Mouse (Mus musculus) midbrain, postnatal 0 days (tissue): ENCODE results near the gene Gtf2f2. TPM values are rescaled to one million over a fixed set of nuclear protein-coding genes. Genes with fewer than 3 reads are reported as not detected.

Experiments
- ATAC-seq: fragments of 200-750 bp; cut with Nextera tagmentation; 2 replicates; pipeline ENCODE4 v1.8.0; 2017; ENCODE audit warnings: moderate number of reproducible peaks, mild to moderate bottlenecking, moderate TSS enrichment, moderate library complexity; ENCODE audit not compliant: low FRiP score
- DNase-seq: peaks from one replicate; pipeline ENCODE4 v3.0.0-alpha.2; 2015; ENCODE audit warnings: low spot score
- H3K27ac ChIP-seq: fragments of 300-500 bp; sonication (generic); 2 replicates; pipeline ENCODE4 v1.5.1; 2014; ENCODE audit warnings: low read depth, mild to moderate bottlenecking, low read length, mixed read lengths
- H3K27me3 ChIP-seq: fragments of 300-500 bp; sonication (generic); 2 replicates; pipeline ENCODE4 v1.6.1; 2014; ENCODE audit warnings: low read length, control low read depth, mixed read lengths; ENCODE audit not compliant: insufficient read depth
- H3K36me3 ChIP-seq: fragments of 300-500 bp; sonication (generic); 2 replicates; pipeline ENCODE4 v1.6.1; 2014; ENCODE audit warnings: low read length, control low read depth, mixed read lengths; ENCODE audit not compliant: insufficient read depth
- H3K4me1 ChIP-seq: fragments of 300-500 bp; sonication (generic); 2 replicates; pipeline ENCODE4 v1.6.1; 2014; ENCODE audit warnings: mild to moderate bottlenecking, control low read depth, antibody characterized with exemption, low read length, mixed read lengths; ENCODE audit not compliant: insufficient read depth
- H3K4me2 ChIP-seq: fragments of 300-500 bp; sonication (generic); 2 replicates; pipeline ENCODE4 v1.6.1; 2014; ENCODE audit warnings: low read depth, mild to moderate bottlenecking, low read length, mixed read lengths; ENCODE audit not compliant: poor library complexity, severe bottlenecking
- H3K4me3 ChIP-seq: fragments of 300-500 bp; sonication (generic); 2 replicates; pipeline ENCODE4 v1.5.1; 2014; ENCODE audit warnings: low read depth, mild to moderate bottlenecking, low read length, moderate library complexity
- H3K9ac ChIP-seq: fragments of 300-500 bp; sonication (generic); replicated peaks from 2 replicates; pipeline ENCODE4 v1.6.1; 2014; ENCODE audit warnings: mild to moderate bottlenecking, low read length, moderate library complexity, mixed read lengths; ENCODE audit not compliant: poor library complexity, severe bottlenecking
- H3K9me3 ChIP-seq: fragments of 300-500 bp; sonication (generic); 2 replicates; pipeline ENCODE4 v1.6.1; 2016; ENCODE audit warnings: low read length, control low read depth
- CTCF ChIP-seq: IDR thresholded peaks from 2 replicates; pipeline ENCODE4 v1.5.1; 2016; ENCODE audit warnings: antibody characterized with exemption, mild to moderate bottlenecking
- WGBS: fragments of 180-500 bp; shearing (Covaris S2); extraction: QIAGEN DNeasy Blood & Tissue Kit; methylation state at CpG from one replicate; pipeline ENCODE4 v1.1.7; 2014; 5-methylcytosine and 5-hydroxymethylcytosine counted together
- polyA plus RNA-seq: library from polyadenylated mRNA; unstranded; fragments of >200 nt; fragmentation: Nextera tagmentation; extraction: Ambion mirVana; gene quantifications from 2 replicates; pipeline ENCODE4 v1.2.1, GENCODE M21; 2015
- total RNA-seq: library from RNA; depleted of rRNA; stranded (reverse); fragments of >200 nt; gene quantifications from 2 replicates; pipeline ENCODE4 v1.2.3, GENCODE M21; 2014

Gtf2f2 gene
- total and polyA plus RNA-seq, 2 experiments from 2014 or later: 22.7 to 42.6 TPM

- TF ChIP-seq CTCF: no peak
- 0 out of 2 replicates have a peak, but pooled peaks cover 2% of the 10 kb centered on the region for H3K4me1 ChIP-seq
- no peak overlapping the region for H3K9ac ChIP-seq
- DNase-seq (no peak), ATAC-seq (no peak)
- 29% methylated on average over 7 of the region's 7 CpGs for WGBS
- no peak overlapping the region for H3K4me2 ChIP-seq
- H3K36me3 ChIP-seq: no peaks in the 10 kb centered on the region
- H3K27ac ChIP-seq: peak overlapping the region; percentile 38
- no peaks in the 10 kb centered on the region for H3K9me3 ChIP-seq
- H3K27me3 ChIP-seq: no peaks in the 10 kb centered on the region
- no peak overlapping the region for H3K4me3 ChIP-seq
Observed at GRCm38 (mm10) chr14:76020927-76021719, 10.5 kb upstream of the Gtf2f2 start.

GRCm38 (mm10) chr14:76020259-76020785 lies 9.7 kb upstream of the Gtf2f2 start:
- DNase-seq: peak; percentile 59
- no peaks in the 10 kb centered on the region for H3K9me3 ChIP-seq
- 0 out of 2 replicates have a peak, but pooled peaks cover 2% of the 10 kb centered on the region for H3K4me1 ChIP-seq
- no peaks in the 10 kb centered on the region for H3K27me3 ChIP-seq
- peak overlapping the region; percentile 12; the same call in 1 of the 2 replicates for H3K27ac ChIP-seq
- H3K4me2 ChIP-seq: no peak overlapping the region
- WGBS: 68% methylated on average over 5 of the region's 5 CpGs
- no peak for ATAC-seq
- TF ChIP-seq CTCF: no peak
- H3K36me3 ChIP-seq: no peaks in the 10 kb centered on the region
- H3K9ac ChIP-seq: no peak overlapping the region
- H3K4me3 ChIP-seq: no peak overlapping the region

GRCm38 (mm10) chr14:76017785-76018490 lies 7.3 kb upstream of the Gtf2f2 start:
- DNase-seq: peak; percentile 54
- no peak for ATAC-seq
- Histone ChIP-seq H3K27ac (no peak overlapping the region), H3K4me3 (no peak overlapping the region), H3K27me3 (no peaks in the 10 kb centered on the region), H3K9ac (no peak overlapping the region), H3K9me3 (no peaks in the 10 kb centered on the region), H3K4me1 (0 out of 2 replicates have a peak, but pooled peaks cover 2% of the 10 kb centered on the region), H3K36me3 (no peaks in the 10 kb centered on the region), H3K4me2 (no peak overlapping the region)
- TF ChIP-seq CTCF: no peak
- WGBS: 58% methylated on average over 10 of the region's 10 CpGs

- Histone ChIP-seq H3K9ac (no peak overlapping the region), H3K9me3 (no peaks in the 10 kb centered on the region), H3K4me1 (peaks cover 6% of the 10 kb centered on the region), H3K4me2 (no peak overlapping the region), H3K4me3 (no peak overlapping the region), H3K27me3 (no peaks in the 10 kb centered on the region), H3K36me3 (no peaks in the 10 kb centered on the region), H3K27ac (no peak overlapping the region)
- ATAC-seq: no peak
- WGBS: 54% methylated on average over 2 of the region's 2 CpGs
- TF ChIP-seq CTCF: no peak
- DNase-seq: no peak
Observed at GRCm38 (mm10) chr14:76014331-76014730, 3.7 kb upstream of the Gtf2f2 start.

- no peak for DNase-seq
- H3K27ac ChIP-seq: no peak overlapping the region
- ATAC-seq: peak; percentile 38; the same call in 1 of the 2 replicates
- peaks cover 10% of the 10 kb centered on the region for H3K4me1 ChIP-seq
- no peaks in the 10 kb centered on the region for H3K9me3 ChIP-seq
- no peaks in the 10 kb centered on the region for H3K27me3 ChIP-seq
- peak overlapping the region; percentile 77 for H3K4me2 ChIP-seq
- TF ChIP-seq CTCF: no peak
- H3K4me3 ChIP-seq: peak overlapping the region; percentile 87
- 0 out of 2 replicates have a peak overlapping the region, but pooled peaks have one; percentile 39 for H3K9ac ChIP-seq
- no peaks in the 10 kb centered on the region for H3K36me3 ChIP-seq
- WGBS: 23% methylated on average over 7 of the region's 7 CpGs
Observed at GRCm38 (mm10) chr14:76011062-76011457, 395 bp upstream of the Gtf2f2 start.
